Mouse (Mus musculus) heart, postnatal 36 days (tissue): Measurements from ENCODE around the gene Zfp768. TPM values are rescaled to one million over a fixed set of nuclear protein-coding genes. Genes with fewer than 3 reads are reported as not detected.
A peak's percentile ranks its signal among the peaks of the same experiment; 100 is the strongest.
"Not testable (repeated sequence)": the region's sequence is repeated elsewhere in the genome, so short reads cannot be mapped to it uniquely, and the experiment has no call there.

Experiments
- DNase-seq, 2 experiments: peaks; one replicate each; pipeline ENCODE4 v3.0.0; 2021 to 2022
- intact Hi-C: fragments of 180-260 bp; cut with DNase I; formaldehyde crosslinking; loops from one replicate; pipeline ENCODE4 v1.15.1; 2025
- total RNA-seq, 2 experiments: library from RNA; stranded (reverse); gene quantifications; 2 replicates each; pipeline ENCODE4 v1.2.3; 2021

The Zfp768 gene
- total RNA-seq, 2 experiments from 2014 or later: 34.8 to 35.5 TPM

GRCm38 (mm10) chr7:127360265-127360664, 14.9 kb upstream of the Zfp768 start:
- intact Hi-C loops: no loop called here
- no peak for DNase-seq

GRCm38 (mm10) chr7:127358472-127358871, 13.1 kb upstream of the Zfp768 start:
- intact Hi-C loops: no loop called here
- no peak for DNase-seq

DNA sequence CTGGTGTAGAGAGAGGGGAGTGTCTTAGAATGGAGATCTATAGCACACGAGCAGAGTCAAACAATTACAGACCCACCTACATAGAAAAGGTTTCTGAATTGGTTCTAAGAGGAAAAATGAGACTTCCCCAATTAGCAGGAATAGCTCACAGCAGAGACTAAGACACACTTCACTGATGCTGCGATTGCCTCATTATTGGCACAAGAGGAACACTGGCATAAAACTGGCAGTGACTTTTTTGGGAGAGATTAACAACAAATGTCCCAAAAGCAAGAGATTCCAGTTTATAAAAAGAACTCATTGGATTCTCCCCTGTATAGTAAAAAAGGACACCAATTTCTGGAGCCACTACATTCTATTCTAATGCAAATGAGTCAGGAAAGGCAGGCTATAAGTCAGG, 12.5 kb upstream of the Zfp768 start:
- intact Hi-C loops: no loop called here
- DNase-seq: no peak

DNA sequence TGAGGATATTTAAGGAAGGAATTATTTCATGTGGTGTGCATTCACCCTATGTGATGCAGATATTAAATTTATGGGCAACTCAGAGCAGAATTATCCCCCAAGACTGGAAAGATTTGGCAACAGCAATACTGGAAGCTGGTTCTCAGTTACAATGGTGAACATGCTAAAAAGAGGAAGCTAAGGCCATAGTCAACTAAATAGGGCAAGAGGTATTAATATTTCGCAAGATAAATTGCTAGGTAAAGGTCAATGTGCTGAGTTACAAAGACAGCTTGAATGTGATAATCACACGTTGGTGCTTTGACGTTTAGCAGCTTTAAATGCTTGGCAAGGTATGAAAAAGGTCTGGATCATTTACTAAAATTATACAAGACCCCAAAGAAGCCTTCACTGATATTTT, 10.4 kb upstream of the Zfp768 start:
- intact Hi-C loops: no loop called here
- DNase-seq: no peak

- intact Hi-C loops: no loop called here
- no peak for DNase-seq
These were observed 6.0 kb upstream of the Zfp768 start for GRCm38 (mm10) chr7:127351230-127352004.

GRCm38 (mm10) chr7:127346676-127347075, 1.3 kb upstream of the Zfp768 start:
- DNase-seq: no peak
- intact Hi-C loops: loop anchor here (10.0 kb wide), 1 partner anchor 842 kb away; the partner anchor contains the start of gene Atxn2l

DNA sequence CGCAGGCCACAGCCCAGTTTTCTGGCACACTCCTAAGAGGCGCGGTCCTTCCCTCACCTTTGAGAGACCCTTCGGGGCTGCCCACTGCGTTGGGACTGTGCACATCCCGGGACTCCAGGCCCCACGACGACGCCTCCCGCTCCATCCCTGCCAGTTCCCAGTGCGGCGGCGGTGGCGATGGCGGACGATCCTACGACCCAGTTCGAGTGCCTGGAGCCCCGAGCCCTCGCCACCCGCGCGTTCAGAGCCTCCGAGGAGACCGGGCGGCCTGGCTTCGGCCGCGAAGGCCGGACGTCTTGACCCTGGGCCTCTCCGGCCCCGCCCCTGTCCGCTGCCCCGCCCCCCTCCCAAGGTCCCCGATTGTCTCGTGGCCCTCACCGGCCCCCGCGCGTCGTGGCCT, 297 bp downstream of the Zfp768 start:
- DNase-seq: no peak
- intact Hi-C loops: loop anchor here (10.0 kb wide), 1 partner anchor 840 kb away; the partner anchor contains the start of gene Atxn2l

- intact Hi-C loops: loop anchor here (5.0 to 10.0 kb wide), 2 partner anchors 82 to 840 kb away; partner anchors contain the start of genes Atxn2l and Dctpp1
- DNase-seq: no peak
These were observed 1.0 kb downstream of the Zfp768 start for GRCm38 (mm10) chr7:127344371-127344770.

- no peak for DNase-seq
- intact Hi-C loops: loop anchor here (5.0 to 10.0 kb wide), 2 partner anchors 81 to 839 kb away; partner anchors contain the start of genes Atxn2l and Dctpp1
These were observed 1.9 kb downstream of the Zfp768 start for GRCm38 (mm10) chr7:127343351-127344019.

DNA sequence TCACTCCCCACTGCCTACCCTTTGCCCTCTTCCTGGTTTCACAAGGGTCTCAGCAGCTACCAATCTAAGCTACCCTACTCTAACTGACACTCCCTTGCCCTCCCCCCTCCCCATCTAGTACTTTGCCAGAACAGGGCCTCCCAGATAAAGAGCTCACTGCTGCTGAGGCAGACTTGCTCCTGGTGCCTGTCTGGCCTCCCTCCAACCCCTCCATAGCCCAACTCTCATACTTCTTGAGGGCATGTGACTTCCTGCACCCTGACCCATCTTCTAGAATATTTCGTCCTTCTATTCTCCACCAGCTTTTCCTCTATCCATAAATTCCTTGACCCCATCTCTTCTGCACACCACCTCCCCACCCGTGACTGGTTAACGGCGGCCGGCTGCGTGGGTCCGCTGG, 2.5 kb downstream of the Zfp768 start:
- intact Hi-C loops: loop anchor here (5.0 to 10.0 kb wide), 2 partner anchors 81 to 838 kb away; partner anchors contain the start of genes Atxn2l and Dctpp1

GRCm38 (mm10) chr7:127342332-127342731, 3.1 kb downstream of the Zfp768 start:
- intact Hi-C loops: loop anchor here (5.0 to 10.0 kb wide), 2 partner anchors 80 to 838 kb away; partner anchors contain the start of genes Atxn2l and Dctpp1
- DNase-seq: no peak

More for the DNA sequence above, 2.5 kb downstream of the Zfp768 start:
- DNase-seq: no peak

- DNase-seq: not testable (repeated sequence)
- intact Hi-C loops: loop anchor here (5.0 to 10.0 kb wide), 2 partner anchors 80 to 837 kb away; partner anchors contain the start of genes Atxn2l and Dctpp1
These were observed 3.5 kb downstream of the Zfp768 start for GRCm38 (mm10) chr7:127341861-127342260.

DNA sequence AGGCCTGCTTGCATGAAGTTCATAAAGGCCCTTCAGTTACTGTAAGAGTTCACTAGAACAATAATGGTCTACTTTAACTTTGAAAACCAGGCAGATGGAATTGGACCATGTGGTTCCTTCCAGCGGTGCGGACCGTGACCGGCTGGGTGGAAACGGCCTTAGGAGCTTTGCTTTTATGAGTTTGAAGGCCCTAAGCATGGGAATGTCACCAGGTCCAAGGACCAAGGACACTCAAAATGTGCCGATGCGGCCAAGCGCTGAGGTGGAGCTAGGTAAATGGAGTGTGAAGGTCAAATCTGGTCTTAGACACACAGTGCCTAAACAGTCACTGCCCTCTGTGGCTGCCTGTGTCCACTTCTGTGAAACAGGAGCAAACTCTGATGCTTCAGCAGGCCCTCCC, 4.0 kb downstream of the Zfp768 start:
- intact Hi-C loops: loop anchor here (5.0 to 10.0 kb wide), 2 partner anchors 79 to 837 kb away; partner anchors contain the start of genes Atxn2l and Dctpp1
- no peak for DNase-seq

GRCm38 (mm10) chr7:127337636-127338035, 7.8 kb downstream of the Zfp768 start:
- no peak for DNase-seq
- intact Hi-C loops: no loop called here

- DNase-seq: no peak
- intact Hi-C loops: no loop called here
These were observed 9.8 kb downstream of the Zfp768 start for GRCm38 (mm10) chr7:127335604-127336003.

GRCm38 (mm10) chr7:127333240-127333639, 12.1 kb downstream of the Zfp768 start:
- no peak for DNase-seq
- intact Hi-C loops: no loop called here

DNA sequence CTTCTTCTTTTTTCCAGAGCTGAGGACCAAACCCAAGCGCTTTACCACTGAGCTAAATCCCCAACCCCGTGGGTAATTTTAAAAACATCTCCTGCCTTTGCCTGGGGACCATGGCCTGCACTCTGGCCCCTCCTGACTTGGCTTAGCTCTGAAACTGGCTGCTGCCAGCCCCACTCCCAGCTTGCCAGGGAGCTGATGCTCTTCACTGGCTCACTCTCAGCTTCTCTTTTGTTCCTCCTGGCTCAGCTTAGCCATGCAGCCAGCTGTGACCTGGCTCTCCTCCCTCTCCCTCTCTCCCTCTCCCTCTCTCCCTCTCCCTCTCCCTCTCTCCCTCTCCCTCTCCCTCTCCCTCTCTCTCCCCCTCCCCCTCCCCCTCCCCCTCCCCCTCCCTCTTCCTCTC, 18.7 kb downstream of the Zfp768 start:
- DNase-seq: peak; percentile 56 to 60
- intact Hi-C loops: no loop called here

DNA sequence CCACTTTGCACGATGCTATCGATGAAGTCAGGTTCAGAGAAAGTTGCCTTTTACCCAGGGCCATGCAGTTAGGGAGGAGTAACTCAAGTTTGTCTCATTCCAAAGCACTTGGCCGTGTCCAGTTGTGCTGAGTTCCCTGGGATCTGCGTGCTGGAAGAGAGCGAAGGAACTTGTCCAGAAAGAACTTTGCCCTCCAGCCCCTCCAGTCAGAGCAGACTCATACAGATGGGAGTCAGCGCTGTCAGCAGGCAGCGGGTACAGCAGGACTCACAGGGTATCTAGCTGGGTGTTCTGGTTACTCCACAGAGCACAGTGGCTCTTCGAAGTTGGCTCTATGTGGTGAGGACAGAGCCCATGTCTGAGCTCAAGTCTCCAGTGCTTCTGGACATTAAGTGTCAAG, 19.8 kb downstream of the Zfp768 start:
- intact Hi-C loops: no loop called here
- no peak for DNase-seq

DNA sequence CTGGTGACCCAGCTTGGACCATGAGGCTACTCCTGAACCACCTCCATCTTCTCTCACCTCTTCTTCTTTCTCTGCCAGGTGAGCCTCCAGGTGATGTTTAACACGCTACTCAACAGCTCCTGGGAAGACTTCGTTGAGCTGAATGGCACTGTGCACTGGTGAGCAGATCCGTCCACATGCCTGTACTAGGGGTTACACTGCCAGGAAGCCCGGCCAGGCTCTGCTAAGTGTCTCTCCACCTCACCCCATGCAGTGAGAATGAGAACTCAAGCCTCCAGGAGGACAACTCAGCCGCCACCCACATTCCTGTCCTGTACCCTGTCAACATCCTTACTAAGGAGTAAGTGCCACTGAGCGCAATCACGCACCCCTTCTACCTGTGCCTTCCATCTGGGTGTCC, 20.4 kb downstream of the Zfp768 start:
- intact Hi-C loops: no loop called here
- no peak for DNase-seq

DNA sequence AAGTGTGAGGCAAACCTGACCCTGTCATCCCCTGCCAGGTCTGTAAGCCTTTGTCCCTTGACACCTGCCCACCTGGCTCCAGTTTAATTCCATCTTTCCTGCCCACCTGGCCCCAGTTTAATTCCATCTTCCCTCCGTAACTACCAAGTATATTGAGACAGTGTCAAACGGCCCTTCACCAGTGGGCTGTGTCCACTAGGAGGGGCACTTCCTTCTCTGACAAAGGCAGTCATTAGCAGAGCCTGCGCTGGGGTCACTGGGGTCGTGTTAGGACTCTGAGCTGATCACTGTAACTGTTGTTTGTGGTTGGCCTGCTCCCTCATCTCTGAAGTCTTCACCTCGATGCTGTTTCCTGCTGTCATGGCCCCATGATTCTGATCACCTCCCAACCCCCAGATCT, 23.3 kb downstream of the Zfp768 start:
- DNase-seq: no peak
- intact Hi-C loops: no loop called here

- no peak for DNase-seq
- intact Hi-C loops: no loop called here
These were observed 24.3 kb downstream of the Zfp768 start for GRCm38 (mm10) chr7:127321106-127321505.
